Mouse (Mus musculus): ENCODE data around the gene Cdx2.

The Cdx2 gene

GRCm38 (mm10) chr5:147261899-147262541 is 45.0 kb downstream of the Cdx2 start:
- CTCF ChIA-PET, result no interaction called here

DNA sequence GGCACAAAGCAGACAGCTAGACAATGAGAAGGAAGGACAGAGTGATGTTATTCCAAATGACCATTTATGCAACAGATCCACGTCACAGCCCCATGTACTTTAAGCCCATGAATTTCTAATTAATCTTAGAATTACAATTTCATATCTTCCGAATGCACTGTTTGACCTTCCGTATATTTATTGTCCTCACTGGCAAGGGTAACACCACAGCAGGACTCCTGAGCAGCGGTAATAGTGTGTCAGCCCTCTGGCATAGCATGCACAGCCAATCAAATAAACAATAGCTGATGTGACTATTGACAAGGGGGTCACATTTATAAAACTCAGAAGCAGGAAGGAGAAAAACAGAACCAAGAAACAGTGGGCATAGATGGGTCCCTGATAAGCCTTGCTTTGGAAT is 46.3 kb downstream of the Cdx2 start:
- CTCF ChIA-PET, result no interaction called here

- CTCF ChIA-PET, result no interaction called here
These were observed 46.9 kb downstream of the Cdx2 start for GRCm38 (mm10) chr5:147260189-147260588.

Data from spleen, embryonic (tissue).